Mouse (Mus musculus): Measurements from ENCODE around the gene Armc2.

DNA sequence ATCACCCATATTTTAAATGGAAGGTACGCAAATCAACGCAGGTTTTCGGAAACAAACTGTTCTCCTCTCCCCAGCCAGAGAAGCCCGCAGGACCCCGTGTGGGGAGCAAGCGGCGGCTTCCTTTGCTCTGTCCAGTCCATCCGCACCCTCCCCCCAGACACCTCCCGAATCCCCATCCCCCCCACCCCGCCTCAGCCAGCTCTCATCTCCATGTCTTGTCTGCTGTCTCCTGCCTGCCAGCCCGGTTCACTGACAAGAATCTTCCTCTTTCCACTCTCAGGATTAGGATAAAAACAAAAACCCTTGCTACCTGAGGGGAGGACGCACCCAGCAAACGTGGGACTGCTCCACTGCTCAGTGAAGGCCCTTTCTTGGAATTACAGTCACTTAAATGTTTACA, 27.3 kb downstream of the Armc2 start:
- no peak for TF ChIP-seq CTCF (IDR thresholded peaks at IDR 0.05; ENCODE audit: low read depth)
- TF ChIP-seq EP300 (IDR thresholded peaks at IDR 0.05; ENCODE audit: low read depth): no peak

All from liver, postnatal 0 days (tissue).